Mouse (Mus musculus): ENCODE results near the gene Adamts2.

DNA sequence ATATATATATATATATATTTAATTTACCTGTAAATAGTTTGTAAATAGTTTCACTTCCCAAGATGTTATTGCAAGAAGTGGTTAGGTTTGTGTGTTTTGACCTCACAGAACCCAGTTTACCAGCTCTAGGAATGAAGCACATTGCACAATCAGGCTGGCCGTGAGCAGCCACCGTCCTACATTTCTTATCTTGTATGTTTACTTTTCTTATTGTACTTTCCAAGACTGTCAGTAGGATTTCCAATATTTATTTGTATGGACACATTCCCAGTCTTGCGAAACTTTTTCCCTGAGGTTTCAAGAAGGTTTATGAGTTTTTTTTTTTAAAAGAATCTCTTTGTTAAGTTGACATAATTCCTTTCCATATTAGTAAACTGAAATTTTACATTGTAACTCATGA lies 40.7 kb downstream of the Adamts2 start:
- TF ChIP-seq CTCF (IDR thresholded peaks at IDR 0.05; ENCODE audit: low read depth), result no peak
- no peak for TF ChIP-seq EP300 (IDR thresholded peaks at IDR 0.05; ENCODE audit: low read depth)

Measured in heart, postnatal 0 days (tissue).